Mouse (Mus musculus) intestine, postnatal 0 days (tissue): ENCODE data around the gene Kctd6. TPM values are rescaled to one million over a fixed set of nuclear protein-coding genes. Genes with fewer than 3 reads are reported as not detected.

Experiments
- ATAC-seq: fragments of 200-750 bp; cut with Nextera tagmentation; 2 replicates; pipeline ENCODE4 v1.8.0; 2017; ENCODE audit warnings: mild to moderate bottlenecking, moderate TSS enrichment, moderate library complexity
- H3K27ac ChIP-seq: fragments of 300-500 bp; sonication (generic); 2 replicates; pipeline ENCODE4 v1.5.1; 2014; ENCODE audit warnings: mild to moderate bottlenecking, low read depth, low read length, moderate library complexity
- H3K27me3 ChIP-seq: fragments of 300-500 bp; sonication (generic); replicated peaks from 2 replicates; pipeline ENCODE4 v1.6.1; 2014; ENCODE audit warnings: low read length, mixed read lengths; ENCODE audit not compliant: control insufficient read depth, insufficient read depth
- H3K36me3 ChIP-seq: fragments of 300-500 bp; sonication (generic); 2 replicates; pipeline ENCODE4 v1.6.1; 2014; ENCODE audit warnings: mild to moderate bottlenecking, moderate library complexity; ENCODE audit not compliant: control insufficient read depth, insufficient read depth
- H3K4me1 ChIP-seq: fragments of 300-500 bp; sonication (generic); replicated peaks from 2 replicates; pipeline ENCODE4 v1.6.1; 2014; ENCODE audit warnings: antibody characterized with exemption, low read length, mixed read lengths; ENCODE audit not compliant: control insufficient read depth, insufficient read depth
- H3K4me2 ChIP-seq: fragments of 300-500 bp; sonication (generic); replicated peaks from 2 replicates; pipeline ENCODE4 v1.6.1; 2014; ENCODE audit warnings: low read depth, mild to moderate bottlenecking, moderate library complexity
- H3K4me3 ChIP-seq: fragments of 300-500 bp; sonication (generic); 2 replicates; pipeline ENCODE4 v1.5.1; 2014; ENCODE audit warnings: low read depth, low read length
- H3K9ac ChIP-seq: fragments of 300-500 bp; sonication (generic); 2 replicates; pipeline ENCODE4 v1.6.1; 2014; ENCODE audit warnings: mild to moderate bottlenecking, low read depth, low read length
- H3K9me3 ChIP-seq: fragments of 300-500 bp; sonication (generic); 2 replicates; pipeline ENCODE4 v1.6.1; 2016; ENCODE audit warnings: mixed run types; ENCODE audit not compliant: control insufficient read depth
- CTCF ChIP-seq: sonication (generic); IDR thresholded peaks from 2 replicates; pipeline ENCODE4 v1.5.1; 2016; ENCODE audit warnings: low read depth, mild to moderate bottlenecking, control low read depth, antibody characterized with exemption, moderate library complexity
- WGBS: fragments of 180-500 bp; shearing (Covaris S2); extraction: QIAGEN DNeasy Blood & Tissue Kit; methylation state at CpG from one replicate; pipeline ENCODE4 v1.1.7; 2014; 5-methylcytosine and 5-hydroxymethylcytosine counted together
- polyA plus RNA-seq: library from polyadenylated mRNA; unstranded; fragments of >200 nt; fragmentation: Nextera tagmentation; extraction: Ambion mirVana; gene quantifications from 2 replicates; pipeline ENCODE4 v1.2.1, GENCODE M21; 2015

Gene Kctd6
- polyA plus RNA-seq, 1 experiment from 2014 or later: 18.8 TPM

GRCm38 (mm10) chr14:8200769-8201168 is 13.2 kb upstream of the Kctd6 start:
- Histone ChIP-seq H3K4me2 (no peak overlapping the region), H3K4me1 (no peaks in the 10 kb centered on the region), H3K27ac (no peak overlapping the region), H3K36me3 (no peaks in the 10 kb centered on the region), H3K9ac (no peak overlapping the region), H3K9me3 (no peaks in the 10 kb centered on the region), H3K4me3 (no peak overlapping the region), H3K27me3 (no peaks in the 10 kb centered on the region)
- TF ChIP-seq CTCF: no peak
- no peak for ATAC-seq
- WGBS: 81% methylated on average over 5 of the region's 5 CpGs

GRCm38 (mm10) chr14:8201715-8202114 is 12.2 kb upstream of the Kctd6 start:
- H3K4me2 ChIP-seq: no peak overlapping the region
- no peak overlapping the region for H3K9ac ChIP-seq
- TF ChIP-seq CTCF: no peak
- H3K4me1 ChIP-seq: no peaks in the 10 kb centered on the region
- ATAC-seq: no peak
- WGBS: 76% methylated on average over 3 of the region's 3 CpGs
- H3K36me3 ChIP-seq: no peaks in the 10 kb centered on the region
- no peak overlapping the region for H3K4me3 ChIP-seq
- no peaks in the 10 kb centered on the region for H3K27me3 ChIP-seq
- H3K9me3 ChIP-seq: no peaks in the 10 kb centered on the region
- H3K27ac ChIP-seq: no peak overlapping the region

DNA sequence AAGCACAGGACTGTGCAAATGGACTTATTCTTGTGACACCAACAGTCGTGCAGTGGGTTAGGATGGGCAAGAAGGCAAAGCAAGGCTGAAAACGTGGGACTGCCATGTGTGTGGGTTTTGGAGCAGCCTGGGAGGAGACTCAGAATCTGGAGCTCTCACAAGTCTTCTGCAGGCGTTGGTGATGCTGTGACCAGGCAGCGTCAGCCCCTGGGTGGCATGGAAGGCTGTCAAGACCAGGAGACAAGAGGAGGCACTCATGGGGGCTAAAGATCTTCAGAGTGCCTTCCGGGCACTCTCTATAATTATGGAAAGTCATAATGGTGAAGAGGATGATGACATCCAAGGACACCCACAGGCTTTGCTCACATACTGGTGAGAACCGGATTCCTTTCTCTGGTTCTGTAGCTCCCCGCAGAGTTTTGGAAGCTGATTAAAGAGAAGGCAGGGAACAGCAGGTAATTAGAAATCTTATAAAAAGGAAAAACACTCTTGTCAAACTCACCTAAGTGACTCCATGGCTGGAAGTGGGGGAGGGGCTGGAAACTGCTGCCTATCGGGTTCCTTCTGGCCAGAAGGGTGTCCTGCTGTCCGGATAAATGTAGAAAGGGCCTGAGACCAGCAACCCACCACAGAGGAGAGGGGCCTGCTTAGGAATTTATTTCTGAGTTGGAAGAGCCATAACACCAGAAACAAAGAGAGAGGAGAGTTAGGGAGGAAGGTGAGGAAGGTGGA is 7.6 kb upstream of the Kctd6 start:
- Histone ChIP-seq H3K9me3 (no peaks in the 10 kb centered on the region), H3K36me3 (no peaks in the 10 kb centered on the region), H3K27me3 (no peaks in the 10 kb centered on the region), H3K9ac (no peak overlapping the region), H3K27ac (no peak overlapping the region), H3K4me2 (no peak overlapping the region), H3K4me1 (no peaks in the 10 kb centered on the region), H3K4me3 (no peak overlapping the region)
- ATAC-seq: no peak
- 67% methylated on average over 9 of the region's 9 CpGs for WGBS
- TF ChIP-seq CTCF: no peak

DNA sequence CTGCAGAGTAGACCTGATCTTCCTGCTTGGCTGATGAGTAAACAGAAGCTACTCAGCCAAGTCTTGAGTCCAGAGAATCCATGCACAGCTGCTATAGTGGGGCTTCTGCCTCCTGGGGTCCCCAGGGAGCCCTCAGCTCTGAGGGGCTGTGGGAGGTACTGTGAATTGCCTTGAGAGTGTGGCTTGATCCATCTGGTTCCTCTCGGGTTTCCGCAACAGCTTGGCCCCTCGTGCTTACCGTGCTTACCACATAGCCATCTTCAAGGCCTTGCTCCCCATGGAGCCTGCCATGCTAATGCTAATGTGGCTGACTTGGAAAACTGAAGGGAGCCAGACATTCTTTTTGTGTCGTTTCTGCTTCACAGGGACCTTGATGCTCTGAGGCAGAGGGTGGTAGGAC is 6.8 kb upstream of the Kctd6 start:
- H3K27ac ChIP-seq: no peak overlapping the region
- no peak for TF ChIP-seq CTCF
- H3K9me3 ChIP-seq: no peaks in the 10 kb centered on the region
- no peaks in the 10 kb centered on the region for H3K4me1 ChIP-seq
- H3K36me3 ChIP-seq: no peaks in the 10 kb centered on the region
- H3K4me2 ChIP-seq: no peak overlapping the region
- no peak for ATAC-seq
- H3K4me3 ChIP-seq: no peak overlapping the region
- WGBS: 39% methylated on average over 5 of the region's 5 CpGs
- H3K27me3 ChIP-seq: no peaks in the 10 kb centered on the region
- H3K9ac ChIP-seq: no peak overlapping the region

- Histone ChIP-seq H3K9ac (no peak overlapping the region), H3K36me3 (no peaks in the 10 kb centered on the region), H3K27ac (no peak overlapping the region), H3K4me3 (no peak overlapping the region), H3K4me1 (no peaks in the 10 kb centered on the region), H3K27me3 (no peaks in the 10 kb centered on the region), H3K9me3 (no peaks in the 10 kb centered on the region), H3K4me2 (no peak overlapping the region)
- 84% methylated on average over 5 of the region's 5 CpGs for WGBS
- ATAC-seq: no peak
- TF ChIP-seq CTCF: no peak
Observed at GRCm38 (mm10) chr14:8207543-8207942, 6.4 kb upstream of the Kctd6 start.

GRCm38 (mm10) chr14:8208876-8209275 is 5.1 kb upstream of the Kctd6 start:
- no peaks in the 10 kb centered on the region for H3K27me3 ChIP-seq
- no peak overlapping the region for H3K4me2 ChIP-seq
- no peaks in the 10 kb centered on the region for H3K9me3 ChIP-seq
- no peak for ATAC-seq
- TF ChIP-seq CTCF: no peak
- no peak overlapping the region for H3K4me3 ChIP-seq
- no peak overlapping the region for H3K9ac ChIP-seq
- H3K4me1 ChIP-seq: no peaks in the 10 kb centered on the region
- no peaks in the 10 kb centered on the region for H3K36me3 ChIP-seq
- 74% methylated on average over 3 of the region's 3 CpGs for WGBS
- no peak overlapping the region for H3K27ac ChIP-seq
